Mouse (Mus musculus) cerebellum, adult 11 months (tissue): ENCODE measurements around the gene Ifi204.
"Not testable (repeated sequence)": the region's sequence is repeated elsewhere in the genome, so short reads cannot be mapped to it uniquely, and the experiment has no call there.

ENCODE experiments used
- DNase-seq: peaks from one replicate; pipeline ENCODE4 v3.0.0; 2022

The Ifi204 gene

DNA sequence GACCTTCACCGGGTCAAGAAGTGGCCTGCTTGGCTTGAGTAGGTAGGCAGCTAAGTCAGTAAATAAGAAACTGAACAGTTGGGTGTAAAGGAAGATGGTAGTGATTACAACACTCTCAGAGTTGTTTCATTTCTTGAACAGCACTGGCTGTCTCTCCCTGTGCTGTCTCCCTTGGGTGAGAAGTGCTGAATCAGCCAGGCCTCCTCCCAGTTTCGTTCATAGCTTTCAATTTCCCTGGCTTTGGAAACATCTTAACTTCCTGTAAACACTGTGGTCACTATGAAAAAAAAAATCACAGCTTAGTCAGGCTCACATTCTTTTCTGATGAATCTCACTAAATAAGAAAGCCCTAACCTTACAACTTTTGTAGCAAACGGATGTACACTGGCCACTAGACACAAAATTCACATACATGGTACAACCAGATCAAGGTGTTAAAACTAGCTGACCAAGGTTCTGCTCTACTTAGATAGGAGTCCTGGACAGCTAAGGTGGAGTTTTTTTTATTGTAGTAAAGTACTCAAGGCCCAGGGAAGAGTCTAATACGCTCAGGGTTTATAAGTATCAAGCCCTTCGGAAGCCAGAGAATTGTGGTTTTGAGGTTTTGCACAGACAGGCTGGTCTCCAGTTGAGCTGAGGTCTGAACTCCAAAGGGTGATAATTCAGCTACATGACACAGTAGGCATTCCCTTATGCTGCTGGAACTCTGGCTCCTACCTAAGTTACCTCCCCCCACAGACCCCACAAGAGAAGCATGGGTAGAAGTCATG is at the start of gene Ifi204:
Gene Ifi204, minus strand, starts transcription at position 96 of the 770 bp plus-strand sequence.
- not testable (repeated sequence) for DNase-seq

DNA sequence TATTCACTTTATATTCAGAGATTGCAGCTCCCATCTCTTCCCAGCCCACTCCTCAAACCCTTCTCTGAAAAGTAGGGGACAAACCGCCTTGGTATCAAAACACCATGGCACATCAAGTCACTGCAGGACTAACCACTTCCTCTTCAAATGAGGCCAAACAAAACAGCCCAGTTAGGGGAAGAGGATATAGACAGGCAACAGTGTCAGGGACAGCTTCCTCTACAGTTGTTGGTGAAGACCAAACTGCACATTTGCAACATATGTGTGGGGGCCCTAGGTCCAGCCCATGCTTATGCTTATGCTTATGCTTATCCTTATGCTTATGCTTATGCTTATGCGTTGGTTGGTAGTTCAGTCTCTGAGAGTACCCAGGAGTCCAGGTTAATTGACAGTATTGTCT is 42.6 kb upstream of the Ifi204 start:
- not testable (repeated sequence) for DNase-seq

DNA sequence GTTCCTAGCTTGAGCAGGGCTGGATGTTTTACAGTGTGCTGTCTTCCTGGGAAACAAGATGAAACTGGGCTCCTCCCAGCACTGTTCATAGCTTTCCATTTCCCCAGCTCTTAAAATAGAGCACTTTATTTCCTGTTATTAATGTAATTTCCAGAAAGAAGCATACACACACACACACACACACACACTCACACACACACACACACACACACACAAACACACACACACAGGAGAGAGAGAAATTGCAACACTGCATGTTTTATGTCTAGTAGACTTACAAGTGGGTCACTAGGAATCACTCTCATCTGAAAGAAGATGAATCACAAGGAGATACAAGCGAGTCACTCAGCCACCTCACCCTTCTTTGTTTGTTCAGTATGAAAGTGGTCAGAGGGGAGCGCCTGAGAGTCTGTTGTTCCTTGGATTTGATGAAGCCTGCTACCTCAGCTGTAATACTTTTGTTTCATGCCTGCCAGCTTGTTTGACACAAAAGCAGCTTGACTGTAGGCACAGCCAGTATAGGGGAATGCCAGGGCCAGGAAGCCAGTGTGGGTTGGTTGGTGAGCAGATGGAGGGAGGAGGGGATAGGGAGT is 36.0 kb upstream of the Ifi204 start:
- not testable (repeated sequence) for DNase-seq

DNA sequence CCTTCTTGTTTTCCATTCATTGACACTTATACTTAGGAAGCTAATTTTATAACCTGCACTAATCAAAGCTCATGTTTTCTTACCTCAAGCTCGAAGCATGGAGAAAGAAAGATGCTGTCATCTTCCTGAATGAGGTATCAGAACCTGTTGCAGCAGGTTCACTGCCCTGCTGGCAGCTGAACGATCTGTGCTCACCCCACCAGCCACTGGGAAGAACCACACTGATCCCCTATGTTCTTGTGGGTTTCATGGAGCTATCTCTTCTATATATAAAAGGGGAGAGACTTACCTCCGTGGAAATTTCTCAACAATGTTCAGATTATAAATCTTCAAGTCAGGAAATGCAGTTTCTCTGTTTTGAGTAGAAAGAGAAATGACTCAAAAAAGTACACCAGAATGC is 35.5 kb upstream of the Ifi204 start:
- not testable (repeated sequence) for DNase-seq

DNA sequence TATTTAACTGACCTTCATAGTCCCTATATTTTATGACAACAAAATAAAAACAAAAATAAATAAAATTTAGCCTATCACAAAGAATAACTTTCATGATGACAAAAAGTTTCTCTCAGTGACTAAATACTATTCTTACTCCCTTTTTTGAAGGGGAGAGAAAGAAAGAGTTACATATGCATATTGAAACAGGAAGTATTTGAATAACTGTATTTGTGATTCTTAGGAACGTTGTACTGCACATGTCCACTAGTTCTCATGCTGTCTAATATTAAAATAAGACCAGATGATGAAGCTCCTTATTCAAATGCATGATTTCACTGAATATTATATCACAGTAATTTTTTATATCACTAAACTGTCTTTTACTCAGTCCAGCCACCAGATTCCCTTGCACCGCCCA is 35.0 kb upstream of the Ifi204 start:
- DNase-seq = not testable (repeated sequence)

DNA sequence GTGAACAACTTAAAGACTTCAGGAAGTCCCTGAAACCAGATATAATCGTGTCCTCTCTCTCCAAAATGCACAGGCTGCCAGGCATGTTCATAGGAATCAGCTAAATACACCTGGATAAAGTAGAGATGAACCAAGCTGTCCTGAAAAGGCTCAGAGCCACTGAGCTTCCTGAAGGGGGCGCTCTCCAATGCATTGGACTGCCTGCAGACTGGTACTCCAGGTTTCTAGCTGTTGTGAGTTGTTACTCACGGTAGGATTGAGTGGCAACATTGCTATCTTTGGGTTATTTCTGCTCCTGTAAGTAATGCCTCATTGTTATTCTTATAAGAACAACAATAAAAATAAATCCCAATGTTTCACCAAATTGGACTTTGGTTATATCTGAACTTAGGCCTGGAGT is 6.7 kb upstream of the Ifi204 start:
- not testable (repeated sequence) for DNase-seq

DNA sequence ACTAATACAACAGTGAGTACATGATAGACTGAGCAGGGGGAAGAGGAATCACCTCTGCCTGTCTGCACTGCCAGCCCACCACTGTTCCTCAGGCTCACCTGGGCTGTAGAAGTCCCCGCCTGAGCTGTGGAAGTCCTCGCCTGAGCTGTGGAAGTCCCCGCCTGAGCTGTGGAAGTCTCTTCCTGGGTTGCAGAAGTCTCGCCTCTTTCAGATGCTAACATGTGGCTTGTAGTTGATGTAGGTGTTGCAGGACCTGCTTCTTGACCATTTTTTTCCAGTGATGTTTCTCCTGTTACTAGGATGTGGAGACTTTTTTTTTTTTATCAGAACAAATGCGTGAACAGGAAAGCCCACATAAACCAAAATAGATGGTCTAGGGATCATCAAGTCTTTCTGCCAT is 6.7 kb downstream of the Ifi204 start:
- not testable (repeated sequence) for DNase-seq

DNA sequence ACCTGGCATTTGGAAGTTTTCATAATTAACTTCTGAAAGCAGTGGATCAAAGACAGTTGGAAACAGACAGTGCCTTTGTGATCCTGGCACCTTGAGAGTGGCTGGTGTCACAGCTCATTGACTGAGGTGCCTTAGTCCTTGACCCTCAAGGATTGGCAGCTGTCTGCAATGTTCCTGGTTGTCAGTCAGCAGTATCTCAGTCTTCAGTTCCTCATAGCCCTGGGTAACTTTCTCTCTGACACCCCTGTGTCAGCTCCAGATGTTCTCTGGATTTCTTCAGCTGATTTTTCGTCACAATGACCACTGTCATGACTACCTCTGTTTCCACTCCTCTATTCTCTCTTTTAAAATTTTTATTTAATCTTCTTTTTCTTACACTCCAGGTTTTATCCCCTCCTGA is 24.5 kb downstream of the Ifi204 start:
- no peak for DNase-seq

DNA sequence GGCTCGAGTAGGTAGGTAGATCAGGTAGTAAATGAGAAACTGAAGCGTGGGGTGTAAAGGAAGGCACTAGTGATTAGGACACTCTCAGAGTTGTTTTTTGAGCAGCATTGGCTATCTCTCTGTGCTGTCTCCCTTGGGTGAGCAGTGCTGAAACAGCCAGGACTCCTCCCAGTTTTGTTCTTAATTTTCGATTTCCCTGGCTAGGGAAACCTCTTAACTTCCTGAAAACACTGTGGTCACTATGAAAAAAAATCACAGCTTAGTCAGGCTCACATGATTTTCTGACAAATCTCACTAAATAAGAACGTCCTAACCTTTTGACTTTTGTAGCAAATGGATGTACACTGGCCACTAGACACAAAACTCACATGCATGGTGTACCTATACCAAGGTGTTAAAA is 25.1 kb downstream of the Ifi204 start, which contains the start of gene Ifi207:
Gene Ifi207, minus strand, starts transcription at position 92 of the 400 bp plus-strand sequence.
- DNase-seq = no peak

DNA sequence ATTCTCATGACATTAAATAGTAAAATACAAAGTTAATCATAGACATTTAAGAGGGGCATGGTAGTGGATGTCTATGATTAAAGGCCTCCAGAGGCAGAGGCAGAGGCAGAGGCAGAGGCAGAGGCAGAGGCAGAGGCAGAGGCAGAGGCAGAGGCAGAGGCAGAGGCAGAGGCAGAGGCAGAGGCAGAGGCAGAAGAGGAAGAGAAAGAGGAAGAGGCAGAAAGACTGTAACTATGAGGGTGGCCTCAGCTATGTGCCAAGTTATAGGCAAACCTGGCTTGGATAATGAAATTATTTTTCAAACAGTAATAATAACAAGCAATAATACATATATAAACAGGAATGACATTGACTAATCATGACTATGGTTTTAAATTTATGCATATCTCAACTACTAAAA is 26.2 kb downstream of the Ifi204 start:
- no peak for DNase-seq

DNA sequence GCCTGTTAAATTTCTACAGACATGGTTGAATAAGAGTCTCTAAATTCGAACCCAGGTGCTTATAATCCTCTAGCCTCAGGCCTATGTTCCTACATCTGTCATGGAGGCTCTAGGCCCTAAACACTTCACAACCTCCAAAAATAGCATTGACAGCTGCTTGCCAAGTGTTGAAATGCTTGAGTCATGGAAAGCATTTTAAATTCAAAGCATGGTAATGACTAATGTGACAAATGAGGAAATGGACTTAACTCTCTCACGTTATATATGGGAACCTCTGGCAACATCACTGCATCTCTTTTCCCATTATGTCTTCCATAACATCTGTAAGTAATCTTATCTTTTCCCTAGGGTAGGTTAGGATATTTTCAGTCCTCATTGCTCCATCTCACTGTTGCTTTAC is 29.8 kb downstream of the Ifi204 start:
- DNase-seq = no peak

DNA sequence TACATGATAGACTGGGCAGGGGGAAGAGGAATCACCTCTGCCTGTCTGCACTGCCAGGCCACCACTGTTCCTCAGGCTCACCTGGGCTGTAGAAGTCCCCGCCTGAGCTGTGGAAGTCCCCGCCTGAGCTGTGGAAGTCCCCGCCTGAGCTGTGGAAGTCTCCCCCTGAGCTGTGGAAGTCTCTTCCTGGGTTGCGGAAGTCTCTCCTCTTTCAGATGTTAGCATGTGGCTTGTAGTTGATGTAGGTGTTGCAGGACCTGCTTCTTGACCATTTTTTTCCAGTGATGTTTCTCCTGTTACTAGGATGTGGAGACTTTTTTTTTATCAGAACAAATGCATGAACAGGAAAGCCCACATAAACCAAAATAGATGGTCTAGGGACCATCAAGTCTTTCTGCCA is 31.7 kb downstream of the Ifi204 start:
- DNase-seq = not testable (repeated sequence)

DNA sequence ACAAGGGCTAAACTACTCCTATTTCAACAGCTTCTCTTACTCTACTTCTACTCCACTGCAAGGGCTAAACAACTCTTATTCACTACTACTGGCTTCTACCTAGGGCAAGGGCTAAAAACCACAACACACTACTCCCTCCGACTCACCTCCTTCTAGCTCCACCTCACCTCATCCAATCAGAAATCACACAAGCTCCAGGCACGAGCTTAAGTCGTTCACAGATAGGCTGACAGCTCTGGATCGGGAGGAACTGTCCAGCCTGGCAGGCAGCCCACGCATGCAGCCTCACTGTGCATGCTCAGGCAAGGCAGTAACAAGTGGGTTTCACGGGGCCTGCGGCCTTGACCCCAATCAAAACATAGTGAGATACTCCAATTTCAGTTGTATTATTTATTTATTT is 33.5 kb downstream of the Ifi204 start:
- DNase-seq = no peak
